Mouse (Mus musculus) midbrain, embryonic 13.5 days (tissue): ENCODE results near the gene Myrip. TPM values are rescaled to one million over a fixed set of nuclear protein-coding genes. Genes with fewer than 3 reads are reported as not detected.

Experiments used
- ATAC-seq: fragments of 200-750 bp; cut with Nextera tagmentation; 2 replicates; pipeline ENCODE4 v1.8.0; 2017; ENCODE audit warnings: mild to moderate bottlenecking, moderate TSS enrichment, moderate library complexity
- H3K27ac ChIP-seq: fragments of 300-500 bp; sonication (generic); 2 replicates; pipeline ENCODE4 v1.5.1; 2015; ENCODE audit warnings: inconsistent platforms, mild to moderate bottlenecking, moderate library complexity
- H3K27me3 ChIP-seq: fragments of 300-500 bp; sonication (generic); 2 replicates; pipeline ENCODE4 v1.6.1; 2015; ENCODE audit warnings: mild to moderate bottlenecking, inconsistent platforms
- H3K36me3 ChIP-seq: fragments of 300-500 bp; sonication (generic); 2 replicates; pipeline ENCODE4 v1.6.1; 2015; ENCODE audit warnings: mild to moderate bottlenecking, inconsistent platforms
- H3K4me1 ChIP-seq: fragments of 300-500 bp; sonication (generic); replicated peaks from 2 replicates; pipeline ENCODE4 v1.6.1; 2015; ENCODE audit warnings: inconsistent platforms
- H3K4me2 ChIP-seq: fragments of 300-500 bp; sonication (generic); replicated peaks from 2 replicates; pipeline ENCODE4 v1.6.1; 2015; ENCODE audit warnings: moderate library complexity, mild to moderate bottlenecking, inconsistent platforms
- H3K4me3 ChIP-seq: fragments of 300-500 bp; sonication (generic); replicated peaks from 2 replicates; pipeline ENCODE4 v1.5.1; 2015; ENCODE audit warnings: mild to moderate bottlenecking, inconsistent platforms
- H3K9ac ChIP-seq: fragments of 300-500 bp; sonication (generic); replicated peaks from 2 replicates; pipeline ENCODE4 v1.6.1; 2015; ENCODE audit warnings: mild to moderate bottlenecking, inconsistent platforms
- H3K9me3 ChIP-seq: fragments of 300-500 bp; sonication (generic); 2 replicates; pipeline ENCODE4 v1.6.1; 2016; ENCODE audit warnings: mild to moderate bottlenecking, inconsistent platforms
- WGBS: fragments of 180-500 bp; shearing (Covaris S2); methylation state at CpG from one replicate; pipeline ENCODE4 v1.1.7; 2015; 5-methylcytosine and 5-hydroxymethylcytosine counted together
- polyA plus RNA-seq: library from polyadenylated mRNA; unstranded; fragments of >200 nt; fragmentation: Nextera tagmentation; extraction: Ambion mirVana; gene quantifications from 2 replicates; pipeline ENCODE4 v1.2.1, GENCODE M21; 2015

Myrip gene
- polyA plus RNA-seq, 1 experiment from 2014 or later, result 2.5 TPM

- 5% methylated on average over 19 of the region's 19 CpGs for WGBS
- peak; percentile 51 for ATAC-seq
- Histone ChIP-seq H3K36me3 (peaks cover 26% of the 10 kb centered on the region), H3K9ac (peak within 1 kb of the TSS; percentile 100), H3K9me3 (no peaks in the 10 kb centered on the region), H3K4me3 (peak within 1 kb of the TSS; percentile 100), H3K4me2 (peak within 1 kb of the TSS; percentile 95), H3K27ac (peak within 1 kb of the TSS; percentile 92), H3K4me1 (peaks cover 21% of the 10 kb centered on the region), H3K27me3 (no peaks in the 10 kb centered on the region)
These were observed 190.7 kb downstream of the Myrip start, which contains the start of gene Eif1b for GRCm38 (mm10) chr9:120492010-120492399. Gene Eif1b, plus strand, starts transcription at chr9:120492232.

- Histone ChIP-seq H3K4me3 (peak overlapping the region; percentile 100), H3K9ac (peak overlapping the region; percentile 100), H3K36me3 (peaks cover 27% of the 10 kb centered on the region), H3K9me3 (no peaks in the 10 kb centered on the region), H3K27ac (peak overlapping the region; percentile 92), H3K4me2 (peak overlapping the region; percentile 95), H3K4me1 (peaks cover 21% of the 10 kb centered on the region), H3K27me3 (no peaks in the 10 kb centered on the region)
- under 1% methylated on average over 97 of the region's 97 CpGs for WGBS
- ATAC-seq, result peak; percentile 79
These were observed 191.4 kb downstream of the Myrip start for GRCm38 (mm10) chr9:120492400-120493351.

DNA sequence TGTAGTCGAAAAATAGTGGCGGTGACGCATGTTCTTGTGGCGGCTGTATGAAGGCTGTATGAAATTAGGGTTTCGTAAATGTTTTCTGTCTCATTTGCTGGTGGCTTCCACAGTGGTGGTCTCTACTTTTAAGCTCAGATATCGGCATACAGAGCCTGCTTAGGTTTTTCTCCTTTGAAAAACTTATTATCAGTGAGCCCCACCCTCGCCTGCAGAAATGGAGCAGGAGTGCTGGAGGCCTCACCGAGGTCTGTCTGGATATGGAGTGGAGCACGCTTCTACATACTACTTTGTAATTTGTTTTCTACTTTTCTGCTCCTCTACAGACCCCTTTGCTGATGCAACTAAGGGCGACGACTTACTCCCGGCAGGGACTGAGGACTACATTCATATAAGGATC is 192.5 kb downstream of the Myrip start:
- Histone ChIP-seq H3K9ac (peak overlapping the region; percentile 100), H3K9me3 (no peaks in the 10 kb centered on the region), H3K36me3 (peaks cover 28% of the 10 kb centered on the region), H3K4me3 (peak overlapping the region; percentile 100), H3K27ac (peak overlapping the region; percentile 92; the same call in 1 of the 2 replicates), H3K27me3 (no peaks in the 10 kb centered on the region), H3K4me2 (peak overlapping the region; percentile 95), H3K4me1 (peaks cover 21% of the 10 kb centered on the region)
- WGBS, result 78% methylated on average over 12 of the region's 12 CpGs
- no peak for ATAC-seq

GRCm38 (mm10) chr9:120496691-120497090 is 195.4 kb downstream of the Myrip start:
- Histone ChIP-seq H3K36me3 (peaks cover 28% of the 10 kb centered on the region), H3K4me3 (no peak overlapping the region), H3K9me3 (no peaks in the 10 kb centered on the region), H3K4me1 (peaks cover 21% of the 10 kb centered on the region), H3K27me3 (no peaks in the 10 kb centered on the region), H3K9ac (no peak overlapping the region), H3K27ac (0 out of 2 replicates have a peak overlapping the region, but pooled peaks have one; percentile 21), H3K4me2 (no peak overlapping the region)
- ATAC-seq, result 0 out of 2 replicates have a peak, but pooled peaks have one; percentile 28
- 8% methylated on average over 3 of the region's 3 CpGs for WGBS

- no peaks in the 10 kb centered on the region for H3K27me3 ChIP-seq
- no peak overlapping the region for H3K4me2 ChIP-seq
- peaks cover 21% of the 10 kb centered on the region for H3K4me1 ChIP-seq
- peaks cover 28% of the 10 kb centered on the region for H3K36me3 ChIP-seq
- H3K4me3 ChIP-seq, result no peak overlapping the region
- H3K27ac ChIP-seq, result no peak overlapping the region
- no peak overlapping the region for H3K9ac ChIP-seq
- H3K9me3 ChIP-seq, result no peaks in the 10 kb centered on the region
- 89% methylated on average over 5 of the region's 5 CpGs for WGBS
- ATAC-seq, result no peak
These were observed 196.7 kb downstream of the Myrip start for GRCm38 (mm10) chr9:120497983-120498382.

- H3K36me3 ChIP-seq, result peaks cover 3% of the 10 kb centered on the region; the same call in 1 of the 2 replicates
- WGBS, result 43% methylated on average over 10 of the region's 10 CpGs
- no peak overlapping the region for H3K9ac ChIP-seq
- H3K27me3 ChIP-seq, result no peaks in the 10 kb centered on the region
- no peak overlapping the region for H3K27ac ChIP-seq
- H3K4me2 ChIP-seq, result no peak overlapping the region
- ATAC-seq, result no peak
- H3K4me1 ChIP-seq, result peaks cover 4% of the 10 kb centered on the region; the same call in 1 of the 2 replicates
- H3K9me3 ChIP-seq, result no peaks in the 10 kb centered on the region
- H3K4me3 ChIP-seq, result no peak overlapping the region
These were observed 200.0 kb downstream of the Myrip start for GRCm38 (mm10) chr9:120501191-120501902.

DNA sequence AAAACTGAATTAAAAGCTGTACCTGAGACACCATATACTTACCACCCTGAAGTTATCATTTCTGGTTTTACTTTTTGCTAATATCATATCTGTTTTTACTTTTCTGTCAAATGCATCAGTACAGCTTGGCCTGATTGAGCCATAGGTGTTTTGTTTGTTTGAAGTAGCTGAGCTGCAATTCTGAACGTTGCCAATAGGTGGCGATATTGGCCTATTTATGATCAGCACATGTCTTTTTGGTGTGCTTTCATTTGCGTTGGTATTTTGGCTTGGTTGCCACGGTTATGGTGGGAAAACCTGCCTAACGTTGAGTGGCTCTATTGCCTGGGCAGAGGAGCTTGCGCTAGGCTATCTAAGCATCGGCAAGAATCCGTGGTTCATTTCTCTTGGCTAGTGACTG is 200.7 kb downstream of the Myrip start:
- H3K9ac ChIP-seq, result no peak overlapping the region

DNA sequence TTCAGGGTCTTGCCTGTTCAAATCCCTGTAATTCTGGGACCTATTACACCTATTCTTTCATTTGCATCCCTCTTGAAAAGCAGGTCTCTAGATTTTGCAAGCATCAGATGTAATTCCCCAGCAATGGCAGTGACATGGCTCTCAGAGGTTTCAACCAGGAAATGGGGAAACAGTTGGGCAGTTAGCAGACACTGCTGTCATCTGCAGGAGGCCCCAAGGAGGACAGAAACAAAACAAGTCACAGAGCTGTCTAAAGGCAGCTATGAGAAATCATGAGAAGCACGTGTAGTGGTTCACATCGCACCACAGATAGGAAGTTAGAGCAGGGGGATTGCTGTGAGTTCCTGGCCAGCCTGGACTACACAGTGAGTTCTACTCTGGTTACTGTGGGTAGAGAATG is 203.1 kb downstream of the Myrip start:
- WGBS, result 85% methylated on average over 2 of the region's 2 CpGs
- no peaks in the 10 kb centered on the region for H3K4me1 ChIP-seq
- no peak overlapping the region for H3K27ac ChIP-seq
- no peaks in the 10 kb centered on the region for H3K36me3 ChIP-seq
- no peak overlapping the region for H3K4me2 ChIP-seq
- no peaks in the 10 kb centered on the region for H3K27me3 ChIP-seq
- H3K9me3 ChIP-seq, result 0 out of 2 replicates have a peak, but pooled peaks cover 5% of the 10 kb centered on the region
- no peak overlapping the region for H3K9ac ChIP-seq
- H3K4me3 ChIP-seq, result no peak overlapping the region
- no peak for ATAC-seq

More for the DNA sequence above, 200.7 kb downstream of the Myrip start:
- no peaks in the 10 kb centered on the region for H3K27me3 ChIP-seq
- H3K4me2 ChIP-seq, result no peak overlapping the region
- 0 out of 2 replicates have a peak, but pooled peaks cover 5% of the 10 kb centered on the region for H3K9me3 ChIP-seq
- 0 out of 2 replicates have a peak, but pooled peaks cover 3% of the 10 kb centered on the region for H3K36me3 ChIP-seq
- whole genome bisulfite sequencing, result 6% methylated on average over 8 of the region's 8 CpGs
- H3K4me3 ChIP-seq, result no peak overlapping the region
- H3K27ac ChIP-seq, result no peak overlapping the region
- H3K4me1 ChIP-seq, result peaks cover under 1% of the 10 kb centered on the region; the same call in 1 of the 2 replicates
- peak; percentile 58 for ATAC-seq

GRCm38 (mm10) chr9:120511781-120512180 is 210.5 kb downstream of the Myrip start:
- WGBS, result 82% methylated on average over 3 of the region's 3 CpGs

GRCm38 (mm10) chr9:120516720-120517119 is 215.4 kb downstream of the Myrip start:
- H3K4me2 ChIP-seq, result no peak overlapping the region
- no peaks in the 10 kb centered on the region for H3K4me1 ChIP-seq
- ATAC-seq, result no peak
- no peaks in the 10 kb centered on the region for H3K9me3 ChIP-seq
- H3K9ac ChIP-seq, result no peak overlapping the region
- H3K4me3 ChIP-seq, result no peak overlapping the region
- no peaks in the 10 kb centered on the region for H3K27me3 ChIP-seq
- H3K36me3 ChIP-seq, result no peaks in the 10 kb centered on the region
- H3K27ac ChIP-seq, result no peak overlapping the region
- WGBS, result 89% methylated on average over 8 of the region's 8 CpGs

More at GRCm38 (mm10) chr9:120511781-120512180, 210.5 kb downstream of the Myrip start:
- no peak for ATAC-seq
- H3K27ac ChIP-seq, result no peak overlapping the region
- no peaks in the 10 kb centered on the region for H3K27me3 ChIP-seq
- H3K9ac ChIP-seq, result no peak overlapping the region
- no peaks in the 10 kb centered on the region for H3K4me1 ChIP-seq
- H3K9me3 ChIP-seq, result 0 out of 2 replicates have a peak, but pooled peaks cover 2% of the 10 kb centered on the region
- no peaks in the 10 kb centered on the region for H3K36me3 ChIP-seq
- no peak overlapping the region for H3K4me2 ChIP-seq
- H3K4me3 ChIP-seq, result no peak overlapping the region

DNA sequence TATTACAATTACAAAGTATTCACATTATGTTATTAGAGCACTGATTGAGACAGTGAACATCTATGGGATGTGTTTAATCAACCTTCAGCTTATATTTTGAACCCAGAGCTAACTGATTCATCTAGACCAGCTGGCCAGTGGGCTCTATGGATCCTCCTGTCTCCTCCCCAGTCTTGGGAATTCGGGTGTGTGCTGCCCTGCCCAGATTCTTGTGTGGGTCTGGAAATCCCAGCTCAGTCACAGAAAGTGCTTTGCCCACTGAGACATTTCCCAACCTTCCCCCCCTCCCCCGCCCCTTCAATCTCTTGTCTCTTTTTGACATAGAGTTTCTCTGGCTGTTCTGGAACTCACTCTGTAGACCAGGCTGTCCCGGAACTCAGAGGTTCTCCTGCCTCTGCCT is 217.6 kb downstream of the Myrip start:
- Histone ChIP-seq H3K9ac (no peak overlapping the region), H3K4me2 (no peak overlapping the region), H3K27me3 (no peaks in the 10 kb centered on the region), H3K4me1 (no peaks in the 10 kb centered on the region), H3K36me3 (no peaks in the 10 kb centered on the region), H3K9me3 (no peaks in the 10 kb centered on the region), H3K27ac (no peak overlapping the region), H3K4me3 (no peak overlapping the region)
- 79% methylated on average over 3 of the region's 3 CpGs for WGBS
- no peak for ATAC-seq
